Mouse (Mus musculus) testis, adult 2 months (tissue): ENCODE measurements at regions not wholly inside any gene's neighbourhood (a gene's known extent, or its start where the extent isn't known, plus 50 kb on each side); places are given as distances from the start of the nearest gene placed in this dataset.

ENCODE experiments used
- H3K27ac ChIP-seq: fragments of 200-500 bp; 2 replicates; pipeline ENCODE4 v1.5.1; 2012; ENCODE audit warnings: low read depth, low read length; ENCODE audit not compliant: control insufficient read depth, insufficient read depth
- H3K27me3 ChIP-seq: fragments of 200-500 bp; 2 replicates; pipeline ENCODE4 v1.6.1; 2012; ENCODE audit warnings: mild to moderate bottlenecking, low read length, moderate library complexity; ENCODE audit not compliant: control insufficient read depth, insufficient read depth
- H3K36me3 ChIP-seq: fragments of 200-500 bp; 2 replicates; pipeline ENCODE4 v1.6.1; 2012; ENCODE audit warnings: mild to moderate bottlenecking, low read length; ENCODE audit not compliant: control insufficient read depth, insufficient read depth
- H3K4me1 ChIP-seq: fragments of 200-500 bp; 2 replicates; pipeline ENCODE4 v1.6.1; 2012; ENCODE audit warnings: low read length; ENCODE audit not compliant: control insufficient read depth, insufficient read depth
- H3K4me3 ChIP-seq: fragments of 200-500 bp; 2 replicates; pipeline ENCODE4 v1.5.1; 2012; ENCODE audit warnings: low read depth, mild to moderate bottlenecking, low read length, moderate library complexity, mixed read lengths; ENCODE audit not compliant: control insufficient read depth
- CTCF ChIP-seq: fragments of 200-500 bp; IDR thresholded peaks from 2 replicates; pipeline ENCODE4 v1.5.1; 2012; ENCODE audit warnings: low read depth, mild to moderate bottlenecking, inconsistent platforms, low read length, moderate library complexity; ENCODE audit not compliant: control insufficient read depth, insufficient read depth, insufficient replicate concordance
- POLR2A ChIP-seq: fragments of 200-500 bp; IDR thresholded peaks from 2 replicates; pipeline ENCODE4 v1.6.1; 2012; ENCODE audit warnings: low read depth, mild to moderate bottlenecking, inconsistent platforms, low read length, moderate library complexity; ENCODE audit not compliant: control insufficient read depth

- Histone ChIP-seq H3K36me3 (no peaks in the 10 kb centered on the region), H3K27me3 (no peaks in the 10 kb centered on the region), H3K4me1 (no peaks in the 10 kb centered on the region), H3K4me3 (no peak overlapping the region), H3K27ac (no peak overlapping the region)
- no peak for TF ChIP-seq CTCF
- no peak for TF ChIP-seq POLR2A
Measured at GRCm38 (mm10) chr17:45828843-45829242, 95.2 kb upstream of the 1600014C23Rik start.

DNA sequence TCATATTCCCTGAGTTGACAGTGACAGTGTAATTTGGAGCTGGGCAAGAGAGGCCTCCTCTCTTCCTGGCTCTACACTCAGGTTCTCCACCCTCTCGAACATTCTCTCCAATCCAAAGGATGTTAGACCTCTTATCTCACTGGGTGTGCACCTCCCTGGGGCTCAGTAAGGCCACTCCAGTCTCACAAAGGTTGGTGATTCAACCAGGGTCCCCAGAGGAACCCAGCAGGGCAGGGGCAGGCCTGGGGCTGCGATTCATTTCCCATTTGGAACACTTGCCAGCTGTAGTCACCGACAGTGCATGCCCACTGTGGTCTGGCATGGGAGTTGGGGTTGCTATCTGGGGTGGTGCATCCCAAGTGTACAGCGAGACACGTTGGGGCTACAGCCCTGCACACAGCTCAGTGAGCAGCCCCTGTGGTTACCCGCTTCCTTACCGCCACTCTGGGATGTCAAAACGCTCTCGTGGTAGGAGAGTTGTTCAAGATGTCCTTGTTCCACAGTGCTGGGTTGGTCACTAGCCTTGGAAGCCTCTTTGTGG lies 94.7 kb upstream of the 1600014C23Rik start:
- Histone ChIP-seq H3K27ac (no peak overlapping the region), H3K4me3 (peak overlapping the region; percentile 11; the same call in 1 of the 2 replicates), H3K4me1 (no peaks in the 10 kb centered on the region), H3K36me3 (no peaks in the 10 kb centered on the region), H3K27me3 (no peaks in the 10 kb centered on the region)
- no peak for TF ChIP-seq CTCF
- no peak for TF ChIP-seq POLR2A

DNA sequence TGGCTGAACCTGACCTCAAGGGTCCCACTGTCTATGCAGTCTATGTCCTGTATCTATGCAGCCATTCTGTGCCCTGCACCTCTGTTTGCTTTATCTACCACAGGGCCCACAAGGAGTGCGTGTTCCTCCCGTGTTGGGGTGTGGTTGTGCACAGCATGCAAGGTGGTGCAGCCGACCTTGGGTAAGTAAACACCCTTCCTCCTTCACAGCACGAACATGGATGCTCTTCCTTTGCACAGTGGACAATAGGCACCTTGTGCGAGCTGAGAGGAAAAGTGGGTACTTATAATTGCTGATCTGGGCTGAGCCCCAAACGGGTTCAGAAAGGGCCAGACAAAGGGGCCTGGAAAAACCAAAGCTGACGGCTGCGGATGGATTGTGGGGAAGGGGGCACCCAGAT lies 91.3 kb upstream of the 1600014C23Rik start:
- Histone ChIP-seq H3K4me3 (no peak overlapping the region), H3K27ac (no peak overlapping the region), H3K27me3 (no peaks in the 10 kb centered on the region), H3K4me1 (peaks cover 6% of the 10 kb centered on the region; the same call in 1 of the 2 replicates), H3K36me3 (no peaks in the 10 kb centered on the region)
- TF ChIP-seq CTCF = no peak
- no peak for TF ChIP-seq POLR2A

DNA sequence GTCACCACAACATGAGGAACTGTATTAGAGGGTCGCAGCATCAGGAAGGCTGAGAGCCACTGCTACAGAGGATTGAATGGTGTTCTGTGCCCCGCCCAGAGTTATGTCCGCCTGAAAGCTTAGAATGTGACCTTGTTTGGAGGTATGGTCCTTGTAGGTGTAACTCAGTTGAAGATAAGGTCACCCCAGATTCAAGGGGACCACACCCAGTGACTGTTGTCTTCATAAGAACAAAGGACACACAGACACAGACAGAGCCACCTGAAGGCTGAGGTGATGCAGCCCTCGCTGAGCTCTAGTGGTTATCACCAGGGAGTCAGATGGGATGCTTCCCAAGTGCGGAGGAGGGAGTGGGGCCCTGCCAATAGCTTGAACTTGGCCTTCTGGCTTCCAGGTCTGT lies 89.9 kb upstream of the 1600014C23Rik start:
- H3K27me3 ChIP-seq = no peaks in the 10 kb centered on the region
- no peak for TF ChIP-seq CTCF
- TF ChIP-seq POLR2A = no peak
- no peak overlapping the region for H3K4me3 ChIP-seq
- no peak overlapping the region for H3K27ac ChIP-seq
- no peaks in the 10 kb centered on the region for H3K36me3 ChIP-seq
- peaks cover 6% of the 10 kb centered on the region; the same call in 1 of the 2 replicates for H3K4me1 ChIP-seq

- TF ChIP-seq POLR2A (no peak), CTCF (no peak)
- Histone ChIP-seq H3K4me1 (peaks cover 6% of the 10 kb centered on the region; the same call in 1 of the 2 replicates), H3K36me3 (no peaks in the 10 kb centered on the region), H3K27me3 (no peaks in the 10 kb centered on the region), H3K4me3 (no peak overlapping the region; the same call in 1 of the 2 replicates), H3K27ac (no peak overlapping the region)
Measured at GRCm38 (mm10) chr17:45822427-45822826, 88.8 kb upstream of the 1600014C23Rik start.

DNA sequence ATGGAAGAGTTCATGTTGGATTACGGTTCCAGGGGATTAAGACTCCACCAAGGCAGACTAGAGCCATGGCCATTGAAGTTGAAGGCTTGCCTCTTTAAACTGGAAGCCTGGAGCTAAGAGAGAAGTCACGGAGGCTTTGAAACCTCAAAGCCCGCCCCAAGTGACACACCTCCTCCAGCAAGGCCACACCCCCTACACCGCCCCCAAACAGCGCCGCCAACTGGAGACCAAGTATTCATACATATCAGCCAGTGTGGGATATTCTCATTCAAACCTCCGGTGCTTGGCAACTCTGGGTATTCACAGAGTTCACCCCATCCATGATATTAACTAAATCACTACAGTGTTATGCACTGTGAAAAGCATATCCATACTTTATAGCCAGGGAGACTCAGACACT lies 87.7 kb upstream of the 1600014C23Rik start:
- Histone ChIP-seq H3K4me1 (peaks cover 6% of the 10 kb centered on the region; the same call in 1 of the 2 replicates), H3K27ac (no peak overlapping the region), H3K36me3 (no peaks in the 10 kb centered on the region), H3K4me3 (no peak overlapping the region), H3K27me3 (no peaks in the 10 kb centered on the region)
- TF ChIP-seq CTCF (peak; percentile 12; the same call in 1 of the 2 replicates), POLR2A (no peak)

DNA sequence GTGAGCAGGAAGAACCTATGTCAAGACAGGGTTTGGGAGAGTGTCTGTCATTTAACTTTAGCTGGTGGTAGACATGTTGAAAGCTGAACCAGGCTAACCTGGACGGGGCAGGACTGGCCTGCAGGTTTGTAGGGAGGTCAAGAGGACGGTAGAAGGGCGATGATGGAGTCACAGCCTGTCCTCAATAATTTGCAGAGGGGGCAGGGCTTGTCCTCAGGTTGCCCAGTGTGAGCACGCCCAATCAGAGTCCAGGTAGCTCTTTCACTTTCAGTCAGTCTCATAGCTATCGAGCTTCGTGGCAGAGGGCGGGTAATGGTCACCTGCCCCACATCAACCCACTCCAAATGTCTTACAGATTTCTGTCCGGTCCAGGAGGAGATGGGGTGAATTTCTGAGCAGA lies 85.5 kb upstream of the 1600014C23Rik start:
- Histone ChIP-seq H3K27ac (no peak overlapping the region), H3K4me3 (no peak overlapping the region), H3K4me1 (peaks cover 14% of the 10 kb centered on the region), H3K36me3 (no peaks in the 10 kb centered on the region), H3K27me3 (no peaks in the 10 kb centered on the region)
- TF ChIP-seq POLR2A (no peak), CTCF (no peak)
